Mouse (Mus musculus): ENCODE results near the gene St3gal3.

- no peak for TF ChIP-seq CTCF (IDR thresholded peaks at IDR 0.05; ENCODE audit: insufficient read depth, low read length)
- TF ChIP-seq POLR2A (IDR thresholded peaks at IDR 0.05; ENCODE audit: borderline replicate concordance, extremely low read depth, low read depth, low read length), result no peak
Observed at GRCm38 (mm10) chr4:118037406-118037805, 97.3 kb downstream of the St3gal3 start.
